Mouse (Mus musculus): ENCODE results near the gene Fam117a.

Gene Fam117a

GRCm38 (mm10) chr11:95336568-95337128, at the start of gene Fam117a:
Gene Fam117a, plus strand, starts transcription at chr11:95337018.
- peak; percentile 95 for DNase-seq

- no peak for DNase-seq
Measured at GRCm38 (mm10) chr11:95291998-95292397, 44.8 kb upstream of the Fam117a start.

- no peak for DNase-seq
Measured at GRCm38 (mm10) chr11:95293017-95293624, 43.7 kb upstream of the Fam117a start.

- DNase-seq: no peak
Measured at GRCm38 (mm10) chr11:95295736-95296135, 41.1 kb upstream of the Fam117a start.

GRCm38 (mm10) chr11:95298146-95298545, 38.7 kb upstream of the Fam117a start:
- DNase-seq: peak; percentile 19

- no peak for DNase-seq
Measured at GRCm38 (mm10) chr11:95299886-95300285, 36.9 kb upstream of the Fam117a start.

GRCm38 (mm10) chr11:95301772-95302171, 35.0 kb upstream of the Fam117a start:
- DNase-seq: no peak

GRCm38 (mm10) chr11:95305600-95305999, 31.2 kb upstream of the Fam117a start:
- peak; percentile 22 for DNase-seq

- DNase-seq: no peak
Measured at GRCm38 (mm10) chr11:95307526-95307925, 29.3 kb upstream of the Fam117a start.

- DNase-seq: peak; percentile 96
Measured at GRCm38 (mm10) chr11:95309510-95310006, 27.3 kb upstream of the Fam117a start.

- DNase-seq: peak; percentile 95
Measured at GRCm38 (mm10) chr11:95310007-95310647, 26.7 kb upstream of the Fam117a start, which contains the start of gene Kat7. Gene Kat7, minus strand, starts transcription at chr11:95310246.

- peak; percentile 50 for DNase-seq
Measured at GRCm38 (mm10) chr11:95310648-95311424, 26.0 kb upstream of the Fam117a start.

GRCm38 (mm10) chr11:95311425-95311807, 25.4 kb upstream of the Fam117a start:
- no peak for DNase-seq

- DNase-seq: no peak
Measured at GRCm38 (mm10) chr11:95315215-95315955, 21.4 kb upstream of the Fam117a start.

- no peak for DNase-seq
Measured at GRCm38 (mm10) chr11:95318116-95318515, 18.7 kb upstream of the Fam117a start.

- DNase-seq: no peak
Measured at GRCm38 (mm10) chr11:95319506-95319905, 17.3 kb upstream of the Fam117a start.

- no peak for DNase-seq
Measured at GRCm38 (mm10) chr11:95320010-95320409, 16.8 kb upstream of the Fam117a start.

- no peak for DNase-seq
Measured at GRCm38 (mm10) chr11:95324181-95324580, 12.6 kb upstream of the Fam117a start.

- DNase-seq: no peak
Measured at GRCm38 (mm10) chr11:95325832-95326231, 11.0 kb upstream of the Fam117a start.

- no peak for DNase-seq
Measured at GRCm38 (mm10) chr11:95326243-95326642, 10.6 kb upstream of the Fam117a start.

GRCm38 (mm10) chr11:95328629-95329028, 8.2 kb upstream of the Fam117a start:
- no peak for DNase-seq

GRCm38 (mm10) chr11:95330662-95331061, 6.2 kb upstream of the Fam117a start:
- DNase-seq: no peak

GRCm38 (mm10) chr11:95333209-95333608, 3.6 kb upstream of the Fam117a start:
- DNase-seq: peak; percentile 47
